Mouse (Mus musculus): ENCODE data around the gene Ppp1r1c.
"Not testable (repeated sequence)": the region's sequence is repeated elsewhere in the genome, so short reads cannot be mapped to it uniquely, and the experiment has no call there.

Gene Ppp1r1c

DNA sequence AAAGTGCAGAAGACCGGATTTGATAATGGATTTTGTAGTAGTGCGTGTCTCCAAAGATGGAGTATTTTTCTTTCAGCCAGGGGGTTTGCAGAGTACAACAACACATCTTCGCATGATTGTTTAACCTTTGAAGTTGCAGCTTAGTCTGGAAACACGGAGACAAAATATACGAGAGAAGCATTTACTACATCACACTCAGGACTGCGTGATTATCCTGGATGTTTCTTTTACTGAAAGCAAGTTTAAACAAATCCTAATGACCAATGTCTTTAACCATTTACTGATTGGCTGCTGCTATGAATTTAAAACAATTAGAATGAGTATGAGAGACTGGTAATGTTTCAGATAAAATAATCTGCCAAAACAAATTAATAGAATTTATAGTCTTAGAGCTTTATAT is 131.5 kb downstream of the Ppp1r1c start:
- in situ Hi-C loops (cut with MboI; ENCODE audit: unreplicated experiment in 2 of 2), result no loop called here

DNA sequence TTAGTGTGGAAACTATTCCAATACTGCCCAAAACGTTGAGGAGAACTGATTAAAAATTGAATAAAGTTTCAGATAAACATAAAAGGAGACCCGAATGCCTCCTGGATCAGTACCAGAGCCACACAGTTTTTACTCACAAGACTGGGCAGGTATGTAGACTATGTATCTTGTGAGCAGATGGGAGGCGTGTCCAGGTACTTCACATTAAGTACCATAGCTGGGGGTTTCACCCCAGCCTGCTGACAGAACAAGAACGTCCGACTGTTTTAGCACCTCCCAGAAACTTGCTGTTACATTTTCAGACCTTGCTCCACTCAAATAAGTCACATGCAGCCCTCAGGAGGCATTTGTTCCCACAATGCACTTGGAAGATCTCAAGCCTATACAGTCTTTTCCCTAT is 131.9 kb downstream of the Ppp1r1c start:
- in situ Hi-C loops (cut with MboI; ENCODE audit: unreplicated experiment in 2 of 2), result no loop called here

DNA sequence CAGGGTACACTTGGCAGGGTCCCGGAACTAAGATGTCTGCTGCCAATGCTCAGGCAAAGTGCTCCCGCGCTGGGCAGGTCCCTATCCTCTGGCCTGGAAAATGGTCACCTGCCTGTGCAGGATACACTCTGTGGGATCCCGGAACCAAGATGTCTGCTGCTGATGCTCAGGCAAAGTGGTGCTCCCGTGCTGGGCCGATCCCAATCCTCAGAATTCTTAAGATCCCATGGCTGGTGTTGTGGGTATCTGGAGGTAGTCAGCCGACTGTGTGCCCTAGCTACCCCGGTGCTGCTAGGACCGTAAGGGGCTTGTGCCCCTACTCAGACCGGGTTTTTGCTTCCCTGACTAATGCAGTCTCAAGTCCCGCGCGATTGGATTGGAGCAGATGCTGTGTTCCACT is 139.8 kb downstream of the Ppp1r1c start:
- in situ Hi-C loops (cut with MboI; ENCODE audit: unreplicated experiment in 2 of 2), result not testable (repeated sequence)

DNA sequence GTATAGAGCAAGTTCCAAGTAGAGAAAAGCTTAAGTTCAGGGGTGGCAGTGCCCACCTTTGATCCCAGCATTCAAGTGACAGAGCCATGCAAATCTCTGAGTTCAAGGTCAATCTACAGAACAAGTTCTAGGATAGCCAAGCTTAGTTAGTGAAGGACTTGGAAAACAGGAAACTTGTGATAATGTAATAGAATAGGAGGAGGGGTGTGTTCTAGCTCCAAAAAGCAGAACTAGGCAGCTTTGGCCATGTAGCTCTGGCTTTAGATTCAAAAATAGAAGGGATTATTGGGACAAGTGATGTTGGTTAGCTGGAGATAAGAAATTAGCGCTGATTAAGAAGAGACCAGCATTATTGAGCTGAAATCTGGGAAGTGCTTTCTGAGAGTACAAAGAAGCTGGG is 149.3 kb downstream of the Ppp1r1c start:
- in situ Hi-C loops (cut with MboI; ENCODE audit: unreplicated experiment in 2 of 2), result no loop called here

DNA sequence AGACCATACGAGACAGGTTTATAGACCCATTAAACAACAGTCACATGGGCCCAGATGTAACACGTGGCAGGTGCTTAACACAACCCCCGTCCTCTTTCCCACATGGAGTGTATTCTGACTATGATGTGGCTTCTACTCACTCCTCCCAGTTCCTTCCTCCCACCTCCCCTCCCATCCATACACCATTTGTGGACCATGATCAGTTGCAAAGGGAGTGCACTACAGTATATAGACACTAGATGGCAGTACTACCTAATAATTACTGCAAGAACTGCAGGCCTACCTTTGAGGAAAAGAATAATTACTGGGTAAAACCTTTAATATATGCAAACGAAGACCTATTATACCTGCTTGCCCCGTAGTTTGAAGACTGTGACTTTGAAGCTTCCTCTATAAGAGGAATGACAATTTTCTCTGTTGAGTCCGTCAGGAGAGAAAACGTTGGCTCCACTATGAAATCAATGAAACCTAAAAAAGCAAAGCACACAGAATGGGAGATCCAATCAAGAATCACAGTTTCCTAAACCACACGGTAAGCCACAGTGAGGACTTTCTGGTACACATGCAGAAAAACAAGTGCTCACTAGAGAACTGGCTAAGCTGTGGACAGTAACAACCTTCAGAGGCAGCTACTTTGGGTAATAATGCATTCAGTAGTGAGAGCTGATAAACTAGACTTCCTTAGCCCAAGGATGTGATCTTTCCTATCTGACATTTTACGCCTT is 157.9 kb downstream of the Ppp1r1c start:
- in situ Hi-C loops (cut with MboI; ENCODE audit: unreplicated experiment in 2 of 2), result loop anchor here (5.0 to 10.0 kb wide), 3 partner anchors 397 to 669 kb away; no protein-coding TSS in a partner anchor

All from v-Abl transformed pro-B cells (cell line).